22 mouse cellular contexts compared by ENCODE assay signal in genomic region chr2:59404022-59404421, GRCm38 (mm10).
DNase-seq lines count a peak whose midpoint lies in the region; ATAC-seq and TF ChIP-seq lines count a peak whose summit lies in the region.
"Had no signal": no experiment of that assay in that cellular context is flagged by ENCODE, and none has a peak within 500 bp of the region (broad histone marks: within the 10 kb centered on the region; RNA-seq: fewer than 3 reads in every experiment).

No protein-coding gene starts in this region.

- no peak for ATAC-seq in hindbrain, postnatal 0 days
- no peak for ATAC-seq in hindbrain, embryonic 13.5 days (ENCODE audit: low FRiP score)
- ATAC-seq in kidney, postnatal 0 days (replicated peaks; ENCODE audit: low FRiP score, low read depth), result 0 out of 2 replicates have a peak, but pooled peaks have one; percentile 26
- peak; percentile 82 for ATAC-seq in neural tube, embryonic 14.5 days (ENCODE audit: low read depth)
- ATAC-seq: activated CD4-positive, CD25-positive, alpha-beta regulatory T cell, adult 4 months; forebrain, embryonic 14.5 days; hindbrain, embryonic 16.5 days had no signal

- H3K36me3 ChIP-seq in hindbrain, postnatal 0 days (ENCODE audit: insufficient read depth, low read length), result no peaks in the 10 kb centered on the region
- no peaks in the 10 kb centered on the region for H3K36me3 ChIP-seq in hindbrain, embryonic 13.5 days
- H3K36me3 ChIP-seq in kidney, postnatal 0 days (ENCODE audit: insufficient read depth, low read length), result no peaks in the 10 kb centered on the region
- H3K36me3 ChIP-seq in neural tube, embryonic 14.5 days (ENCODE audit: control insufficient read depth, insufficient read depth, low read length), result no peaks in the 10 kb centered on the region
- H3K36me3 ChIP-seq: embryonic facial prominence, embryonic 12.5 days; embryonic facial prominence, embryonic 15.5 days; hindbrain, embryonic 12.5 days had no signal

- no peaks in the 10 kb centered on the region for H3K9me3 ChIP-seq in hindbrain, postnatal 0 days (ENCODE audit: low read length)
- no peaks in the 10 kb centered on the region for H3K9me3 ChIP-seq in hindbrain, embryonic 13.5 days
- H3K9me3 ChIP-seq in kidney, postnatal 0 days (replicated peaks; ENCODE audit: low read length), result no peaks in the 10 kb centered on the region
- H3K9me3 ChIP-seq in neural tube, embryonic 14.5 days (ENCODE audit: control insufficient read depth, low read length), result no peaks in the 10 kb centered on the region
- H3K9me3 ChIP-seq: embryonic facial prominence, embryonic 12.5 days; embryonic facial prominence, embryonic 15.5 days; hindbrain, embryonic 12.5 days had no signal

- no peak overlapping the region for H3K4me2 ChIP-seq in hindbrain, postnatal 0 days (ENCODE audit: low read depth, low read length)
- no peak overlapping the region for H3K4me2 ChIP-seq in hindbrain, embryonic 13.5 days
- no peak overlapping the region for H3K4me2 ChIP-seq in kidney, postnatal 0 days (ENCODE audit: low read length)
- no peak overlapping the region for H3K4me2 ChIP-seq in neural tube, embryonic 14.5 days (ENCODE audit: low read depth, low read length)
- H3K4me2 ChIP-seq: embryonic facial prominence, embryonic 12.5 days; embryonic facial prominence, embryonic 15.5 days; heart, embryonic 11.5 days; hindbrain, embryonic 12.5 days had no signal

- TF ChIP-seq CTCF in hindbrain, postnatal 0 days (IDR thresholded peaks at IDR 0.05; ENCODE audit: low read depth), result no peak
- TF ChIP-seq CTCF in kidney, postnatal 0 days (IDR thresholded peaks at IDR 0.05; ENCODE audit: low read depth), result no peak

- DNase-seq in hindbrain, postnatal 0 days (ENCODE audit: low spot score), result peak; percentile 25
- DNase-seq in kidney, postnatal 0 days (ENCODE audit: low spot score), result peak; percentile 78
- DNase-seq in kidney, postnatal 25 days, result no peak
- DNase-seq in mesoderm, embryonic 11.5 days (ENCODE audit: low read depth, low spot score), result peak; percentile 39
- no peak for DNase-seq in adipocyte (ENCODE audit: low spot score)
- DNase-seq in spleen, postnatal 4 days (ENCODE audit: low spot score in 2 of 2), result no peak
- DNase-seq: adrenal gland, postnatal 10 days; adrenal gland, postnatal 36 days; cerebellum, adult 11 months; cerebellum, adult 2 months; cerebellum, adult 9-11 months; cerebellum, postnatal 25 days; gastrocnemius, postnatal 36 days had no signal

- H3K27ac ChIP-seq in hindbrain, postnatal 0 days, result no peak overlapping the region
- H3K27ac ChIP-seq in hindbrain, embryonic 13.5 days, result no peak overlapping the region
- no peak overlapping the region for H3K27ac ChIP-seq in kidney, postnatal 0 days
- no peak overlapping the region for H3K27ac ChIP-seq in neural tube, embryonic 14.5 days (ENCODE audit: low read depth, low read length)
- H3K27ac ChIP-seq: embryonic facial prominence, embryonic 12.5 days; embryonic facial prominence, embryonic 15.5 days; hindbrain, embryonic 12.5 days had no signal

- no peaks in the 10 kb centered on the region for H3K27me3 ChIP-seq in hindbrain, postnatal 0 days (ENCODE audit: insufficient read depth, low read length)
- H3K27me3 ChIP-seq in hindbrain, embryonic 13.5 days, result no peaks in the 10 kb centered on the region
- no peaks in the 10 kb centered on the region for H3K27me3 ChIP-seq in kidney, postnatal 0 days (ENCODE audit: insufficient read depth, low read length)
- no peaks in the 10 kb centered on the region for H3K27me3 ChIP-seq in neural tube, embryonic 14.5 days (ENCODE audit: control insufficient read depth, insufficient read depth, low read length)
- H3K27me3 ChIP-seq: embryonic facial prominence, embryonic 12.5 days; embryonic facial prominence, embryonic 15.5 days; hindbrain, embryonic 12.5 days had no signal

- peaks cover 4% of the 10 kb centered on the region; the same call in 1 of the 2 replicates for H3K4me1 ChIP-seq in hindbrain, postnatal 0 days (ENCODE audit: insufficient read depth, low read length)
- H3K4me1 ChIP-seq in hindbrain, embryonic 13.5 days (replicated peaks), result peaks cover 11% of the 10 kb centered on the region
- 0 out of 2 replicates have a peak, but pooled peaks cover 5% of the 10 kb centered on the region for H3K4me1 ChIP-seq in kidney, postnatal 0 days (replicated peaks; ENCODE audit: insufficient read depth, low read length)
- no peaks in the 10 kb centered on the region for H3K4me1 ChIP-seq in neural tube, embryonic 14.5 days (ENCODE audit: control insufficient read depth, insufficient read depth, low read length)

- no peak overlapping the region for H3K9ac ChIP-seq in hindbrain, postnatal 0 days (replicated peaks; ENCODE audit: low read length)
- H3K9ac ChIP-seq in hindbrain, embryonic 13.5 days, result no peak overlapping the region
- no peak overlapping the region for H3K9ac ChIP-seq in kidney, postnatal 0 days (ENCODE audit: low read depth, low read length)
- H3K9ac ChIP-seq in neural tube, embryonic 14.5 days (replicated peaks; ENCODE audit: low read depth, low read length), result no peak overlapping the region
- H3K9ac ChIP-seq: embryonic facial prominence, embryonic 12.5 days; embryonic facial prominence, embryonic 15.5 days; hindbrain, embryonic 12.5 days had no signal

- H3K4me3 ChIP-seq in hindbrain, postnatal 0 days (ENCODE audit: low read length), result no peak overlapping the region
- no peak overlapping the region for H3K4me3 ChIP-seq in hindbrain, embryonic 13.5 days
- H3K4me3 ChIP-seq in kidney, postnatal 0 days (replicated peaks; ENCODE audit: low read depth, low read length), result no peak overlapping the region
- no peak overlapping the region for H3K4me3 ChIP-seq in neural tube, embryonic 14.5 days (ENCODE audit: low read depth, low read length)
- H3K4me3 ChIP-seq: embryonic facial prominence, embryonic 12.5 days; embryonic facial prominence, embryonic 15.5 days; hindbrain, embryonic 12.5 days had no signal

- 60% methylated on average over 8 of the region's 8 CpGs for WGBS in hindbrain, postnatal 0 days
- 67% methylated on average over 8 of the region's 8 CpGs for WGBS in hindbrain, embryonic 13.5 days
- 25% methylated on average over 8 of the region's 8 CpGs for WGBS in kidney, postnatal 0 days
- 18% methylated on average over 8 of the region's 8 CpGs for WGBS in neural tube, embryonic 14.5 days

Comparison
In these comparisons a context has a peak if more than half of its experiments do, and no peak if none do; other contexts are left out.
1. DNase-seq: peak in hindbrain, postnatal 0 days (single experiment), kidney, postnatal 0 days (single experiment) and mesoderm, embryonic 11.5 days (single experiment); none in kidney, postnatal 25 days (0 of 2), adipocyte (single experiment) and spleen, postnatal 4 days (0 of 2).
2. ATAC-seq: peak in kidney, postnatal 0 days (single experiment) and neural tube, embryonic 14.5 days (single experiment); none in hindbrain, postnatal 0 days (single experiment) and hindbrain, embryonic 13.5 days (single experiment).